Mouse (Mus musculus) kidney, embryonic 14.5 days (tissue): ENCODE data around the gene Rad50. TPM values are rescaled to one million over a fixed set of nuclear protein-coding genes. Genes with fewer than 3 reads are reported as not detected.
A peak's percentile ranks its signal among the peaks of the same experiment; 100 is the strongest.

ENCODE experiments used
- ATAC-seq: fragments of 200-750 bp; cut with Nextera tagmentation; 2 replicates; pipeline ENCODE4 v1.8.0; 2017; ENCODE audit warnings: moderate number of reproducible peaks, mild to moderate bottlenecking, moderate TSS enrichment, moderate library complexity; ENCODE audit not compliant: low FRiP score, low TSS enrichment
- H3K27ac ChIP-seq: fragments of 300-500 bp; sonication (generic); 2 replicates; pipeline ENCODE4 v1.5.1; 2014; ENCODE audit warnings: low read depth, mild to moderate bottlenecking, low read length, moderate library complexity, mixed read lengths
- H3K27me3 ChIP-seq: fragments of 300-500 bp; sonication (generic); 2 replicates; pipeline ENCODE4 v1.6.1; 2014; ENCODE audit warnings: mild to moderate bottlenecking, low read length; ENCODE audit not compliant: control insufficient read depth, insufficient read depth
- H3K36me3 ChIP-seq: fragments of 300-500 bp; sonication (generic); 2 replicates; pipeline ENCODE4 v1.6.1; 2014; ENCODE audit warnings: low read length, mixed read lengths; ENCODE audit not compliant: control insufficient read depth, insufficient read depth
- H3K4me1 ChIP-seq: fragments of 300-500 bp; sonication (generic); 2 replicates; pipeline ENCODE4 v1.6.1; 2014; ENCODE audit warnings: low read length, mixed read lengths; ENCODE audit not compliant: control insufficient read depth, insufficient read depth
- H3K4me2 ChIP-seq: fragments of 300-500 bp; sonication (generic); replicated peaks from 2 replicates; pipeline ENCODE4 v1.6.1; 2014; ENCODE audit warnings: low read depth, mild to moderate bottlenecking, low read length
- H3K4me3 ChIP-seq: fragments of 300-500 bp; sonication (generic); 2 replicates; pipeline ENCODE4 v1.5.1; 2014; ENCODE audit warnings: mild to moderate bottlenecking, low read length
- H3K9ac ChIP-seq: fragments of 300-500 bp; sonication (generic); 2 replicates; pipeline ENCODE4 v1.6.1; 2014; ENCODE audit warnings: low read depth, mild to moderate bottlenecking, low read length, moderate library complexity
- H3K9me3 ChIP-seq: fragments of 300-500 bp; sonication (generic); 2 replicates; pipeline ENCODE4 v1.6.1; 2016; ENCODE audit warnings: low read length; ENCODE audit not compliant: control insufficient read depth
- WGBS: fragments of 180-500 bp; shearing (Covaris S2); extraction: QIAGEN DNeasy Blood & Tissue Kit; methylation state at CpG from one replicate; pipeline ENCODE4 v1.1.7; 2014; 5-methylcytosine and 5-hydroxymethylcytosine counted together
- polyA plus RNA-seq: library from polyadenylated mRNA; unstranded; fragments of >200 nt; fragmentation: Nextera tagmentation; extraction: Ambion mirVana; gene quantifications from 2 replicates; pipeline ENCODE4 v1.2.1, GENCODE M21; 2014

The Rad50 gene
- polyA plus RNA-seq, 1 experiment from 2014 or later: 26.4 TPM

GRCm38 (mm10) chr11:53707718-53708009 lies 545 bp upstream of the Rad50 start:
- WGBS: 86% methylated on average over 3 of the region's 3 CpGs
- Histone ChIP-seq H3K27me3 (no peaks in the 10 kb centered on the region), H3K36me3 (peaks cover 8% of the 10 kb centered on the region; the same call in 1 of the 2 replicates), H3K4me2 (peak overlapping the region; percentile 83), H3K4me3 (peak overlapping the region; percentile 81), H3K9me3 (no peaks in the 10 kb centered on the region), H3K9ac (peak overlapping the region; percentile 82; the same call in 1 of the 2 replicates), H3K27ac (peak overlapping the region; percentile 83; the same call in 1 of the 2 replicates), H3K4me1 (peaks cover 4% of the 10 kb centered on the region; the same call in 1 of the 2 replicates)
- no peak for ATAC-seq

GRCm38 (mm10) chr11:53706236-53706933 lies 734 bp downstream of the Rad50 start:
- WGBS: 6% methylated on average over 29 of the region's 29 CpGs
- peak overlapping the region; percentile 81 for H3K4me3 ChIP-seq
- ATAC-seq: peak; percentile 74

GRCm38 (mm10) chr11:53699351-53699750 lies 7.8 kb downstream of the Rad50 start:
- peaks cover 45% of the 10 kb centered on the region for H3K36me3 ChIP-seq
- no peak for ATAC-seq

More at GRCm38 (mm10) chr11:53706236-53706933, 734 bp downstream of the Rad50 start:
- peak overlapping the region; percentile 82 for H3K9ac ChIP-seq
- peaks cover 16% of the 10 kb centered on the region; the same call in 1 of the 2 replicates for H3K36me3 ChIP-seq
- no peaks in the 10 kb centered on the region for H3K9me3 ChIP-seq
- peak overlapping the region; percentile 83 for H3K27ac ChIP-seq
- peaks cover 4% of the 10 kb centered on the region; the same call in 1 of the 2 replicates for H3K4me1 ChIP-seq
- peak overlapping the region; percentile 83 for H3K4me2 ChIP-seq
- H3K27me3 ChIP-seq: no peaks in the 10 kb centered on the region

GRCm38 (mm10) chr11:53698521-53698920 lies 8.6 kb downstream of the Rad50 start:
- Histone ChIP-seq H3K9ac (no peak overlapping the region), H3K27me3 (no peaks in the 10 kb centered on the region), H3K9me3 (no peaks in the 10 kb centered on the region), H3K27ac (no peak overlapping the region), H3K4me1 (no peaks in the 10 kb centered on the region), H3K4me3 (no peak overlapping the region), H3K4me2 (no peak overlapping the region), H3K36me3 (peaks cover 47% of the 10 kb centered on the region)
- 95% methylated on average over 2 of the region's 2 CpGs for WGBS
- no peak for ATAC-seq

More at GRCm38 (mm10) chr11:53699351-53699750, 7.8 kb downstream of the Rad50 start:
- WGBS: 91% methylated on average over 4 of the region's 4 CpGs
- H3K27ac ChIP-seq: no peak overlapping the region
- no peak overlapping the region for H3K9ac ChIP-seq
- no peaks in the 10 kb centered on the region for H3K9me3 ChIP-seq
- no peaks in the 10 kb centered on the region for H3K27me3 ChIP-seq
- no peaks in the 10 kb centered on the region for H3K4me1 ChIP-seq
- H3K4me2 ChIP-seq: no peak overlapping the region
- no peak overlapping the region for H3K4me3 ChIP-seq

- peaks cover 42% of the 10 kb centered on the region for H3K36me3 ChIP-seq
- H3K4me3 ChIP-seq: no peak overlapping the region
- no peak for ATAC-seq
- H3K4me2 ChIP-seq: no peak overlapping the region
- H3K9ac ChIP-seq: no peak overlapping the region
- H3K27ac ChIP-seq: no peak overlapping the region
- H3K9me3 ChIP-seq: no peaks in the 10 kb centered on the region
- 56% methylated on average over 10 of the region's 10 CpGs for whole genome bisulfite sequencing
- H3K4me1 ChIP-seq: no peaks in the 10 kb centered on the region
- no peaks in the 10 kb centered on the region for H3K27me3 ChIP-seq
Observed at GRCm38 (mm10) chr11:53691979-53692378, 15.1 kb downstream of the Rad50 start.

GRCm38 (mm10) chr11:53682994-53683530 lies 24.1 kb downstream of the Rad50 start:
- Histone ChIP-seq H3K27me3 (no peaks in the 10 kb centered on the region), H3K9ac (no peak overlapping the region), H3K4me1 (no peaks in the 10 kb centered on the region), H3K27ac (no peak overlapping the region), H3K4me2 (no peak overlapping the region), H3K4me3 (no peak overlapping the region), H3K36me3 (peaks cover 49% of the 10 kb centered on the region), H3K9me3 (no peaks in the 10 kb centered on the region)
- no peak for ATAC-seq
- 92% methylated on average over 9 of the region's 9 CpGs for WGBS

GRCm38 (mm10) chr11:53682170-53682569 lies 24.9 kb downstream of the Rad50 start:
- H3K36me3 ChIP-seq: peaks cover 45% of the 10 kb centered on the region
- no peak overlapping the region for H3K27ac ChIP-seq
- no peak overlapping the region for H3K4me3 ChIP-seq
- H3K9me3 ChIP-seq: no peaks in the 10 kb centered on the region
- WGBS: 77% methylated on average over 2 of the region's 2 CpGs
- no peak overlapping the region for H3K4me2 ChIP-seq
- H3K4me1 ChIP-seq: no peaks in the 10 kb centered on the region
- ATAC-seq: no peak
- no peak overlapping the region for H3K9ac ChIP-seq
- no peaks in the 10 kb centered on the region for H3K27me3 ChIP-seq

- H3K27me3 ChIP-seq: no peaks in the 10 kb centered on the region
- no peak overlapping the region for H3K4me3 ChIP-seq
- H3K9me3 ChIP-seq: no peaks in the 10 kb centered on the region
- no peaks in the 10 kb centered on the region for H3K4me1 ChIP-seq
- H3K9ac ChIP-seq: no peak overlapping the region
- WGBS: 96% methylated on average over 2 of the region's 2 CpGs
- no peak overlapping the region for H3K4me2 ChIP-seq
- ATAC-seq: no peak
- H3K27ac ChIP-seq: no peak overlapping the region
- peaks cover 48% of the 10 kb centered on the region for H3K36me3 ChIP-seq
Observed at GRCm38 (mm10) chr11:53681686-53682085, 25.4 kb downstream of the Rad50 start.

- Histone ChIP-seq H3K4me2 (no peak overlapping the region), H3K36me3 (peaks cover 50% of the 10 kb centered on the region), H3K27ac (no peak overlapping the region), H3K9me3 (no peaks in the 10 kb centered on the region), H3K4me3 (no peak overlapping the region), H3K4me1 (no peaks in the 10 kb centered on the region), H3K9ac (no peak overlapping the region), H3K27me3 (no peaks in the 10 kb centered on the region)
- ATAC-seq: no peak
- 82% methylated on average over 4 of the region's 4 CpGs for WGBS
Observed at GRCm38 (mm10) chr11:53680141-53680540, 27.0 kb downstream of the Rad50 start.
